Mouse (Mus musculus): ENCODE data around the gene Lrrk2. TPM values are rescaled to one million over a fixed set of nuclear protein-coding genes. Genes with fewer than 3 reads are reported as not detected.

Gene Lrrk2
- total RNA-seq, 2 experiments from 2014 or later = 10.3 to 10.4 TPM

DNA sequence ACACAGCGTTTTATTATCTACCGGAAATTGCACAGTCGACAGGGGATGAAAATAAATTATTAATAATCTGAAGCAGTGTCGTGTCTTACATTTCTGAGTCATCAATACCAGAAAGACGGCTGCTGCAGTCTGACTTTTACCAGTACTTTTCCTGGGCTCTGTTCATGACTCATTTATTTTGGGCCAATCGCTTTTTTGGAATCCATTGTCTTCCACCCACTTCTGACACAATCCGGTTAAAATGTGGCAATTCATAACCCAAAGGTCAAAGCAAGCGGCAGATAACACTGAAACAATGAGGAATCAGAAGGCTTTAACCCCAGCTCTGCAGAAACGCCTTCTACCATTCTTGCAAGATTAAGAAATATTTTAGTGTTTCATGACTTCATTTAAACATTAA, 17.7 kb downstream of the Lrrk2 start:
- DNase-seq = no peak

DNA sequence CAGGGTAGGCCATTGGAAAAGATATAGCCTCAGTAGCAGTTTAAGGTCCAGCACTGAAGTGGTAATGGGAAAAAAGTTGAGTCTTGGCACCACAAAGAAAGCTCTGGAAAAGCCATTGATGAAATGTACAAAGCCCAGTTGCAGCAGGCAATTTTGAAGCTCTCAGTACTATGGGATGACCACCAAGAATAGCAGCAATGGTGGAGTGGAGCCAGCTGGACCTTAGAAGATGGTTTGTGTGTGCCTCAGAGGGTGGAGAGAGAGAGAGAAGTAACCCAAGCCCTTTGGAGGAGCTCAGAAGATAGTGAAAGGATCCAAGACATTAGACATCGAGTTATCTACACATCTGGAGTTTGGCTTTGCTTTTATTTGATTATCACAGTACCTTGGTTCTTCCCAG, 20.1 kb downstream of the Lrrk2 start:
- no peak for DNase-seq

DNA sequence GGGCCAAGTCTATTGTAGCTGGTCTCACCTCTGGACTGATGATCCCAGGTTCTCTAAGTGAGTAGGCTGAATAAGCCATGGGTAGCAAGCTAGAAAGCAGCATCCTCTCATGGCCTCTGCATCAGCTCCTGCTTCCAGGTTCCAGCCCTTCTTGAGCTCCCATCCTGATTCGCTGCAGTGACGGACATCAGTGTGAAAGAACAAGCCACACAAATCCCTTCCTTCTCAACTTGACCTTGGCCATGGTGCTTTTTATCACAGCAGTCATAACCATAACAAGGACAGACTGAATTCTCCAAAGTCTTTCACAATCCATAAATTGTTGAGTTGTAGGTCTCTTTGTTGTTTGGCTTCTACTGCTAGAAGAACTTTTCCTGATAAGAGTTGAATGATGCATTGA, 20.9 kb downstream of the Lrrk2 start:
- DNase-seq = no peak

DNA sequence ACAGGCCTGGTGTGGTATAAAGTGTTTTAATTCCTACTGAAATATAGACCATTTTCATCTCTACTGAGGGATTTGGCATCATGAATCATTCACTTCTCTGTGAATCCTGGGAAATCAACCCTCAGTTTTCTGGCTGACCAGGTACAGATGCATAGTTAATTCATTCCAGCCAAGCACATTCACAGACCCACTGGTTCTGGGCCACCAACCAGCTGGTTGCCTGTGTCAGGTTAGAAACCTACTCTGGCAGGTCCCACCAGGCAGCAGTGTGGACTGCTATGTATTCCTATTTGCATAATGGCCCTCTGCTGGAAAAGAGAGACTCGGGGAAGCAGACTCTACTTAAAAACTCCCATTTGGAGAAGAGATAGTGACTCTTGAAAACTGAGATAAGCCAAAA, 27.9 kb downstream of the Lrrk2 start:
- no peak for DNase-seq

DNA sequence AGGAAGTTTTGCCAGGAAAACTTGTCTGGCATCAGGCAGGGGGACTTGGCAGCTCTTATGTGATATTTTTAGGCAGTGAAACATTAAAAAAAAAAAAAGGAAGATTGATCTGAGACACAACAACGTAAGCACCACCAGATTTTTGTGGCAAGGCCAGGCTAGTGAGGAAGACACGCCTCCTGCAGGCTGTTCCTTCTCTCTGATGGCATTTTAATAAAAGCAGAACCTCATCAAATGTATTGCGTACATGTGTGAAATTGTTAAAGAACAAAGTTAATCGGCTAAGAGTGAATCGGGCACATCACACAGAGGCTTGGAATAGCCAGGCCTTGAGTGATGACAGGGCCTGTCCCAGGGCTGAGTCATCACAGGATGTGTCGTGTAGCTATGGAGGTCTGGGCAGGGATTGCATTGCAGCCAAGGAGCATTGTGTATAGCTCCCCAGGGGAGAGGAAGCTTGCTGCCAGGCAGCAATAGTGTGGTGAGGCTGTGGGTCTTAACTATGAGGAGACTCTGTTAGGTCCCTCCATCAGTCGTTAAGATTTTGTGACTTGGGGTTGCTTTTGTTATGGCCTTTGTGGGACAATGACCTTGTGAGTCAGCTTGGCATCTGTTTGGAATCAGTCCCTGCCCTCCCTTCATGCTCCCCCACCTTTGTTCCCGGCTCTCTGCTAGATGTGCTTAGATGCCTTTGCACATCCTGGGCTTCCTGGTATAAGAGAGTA, 30.2 kb downstream of the Lrrk2 start:
- peak; percentile 65 for DNase-seq

DNA sequence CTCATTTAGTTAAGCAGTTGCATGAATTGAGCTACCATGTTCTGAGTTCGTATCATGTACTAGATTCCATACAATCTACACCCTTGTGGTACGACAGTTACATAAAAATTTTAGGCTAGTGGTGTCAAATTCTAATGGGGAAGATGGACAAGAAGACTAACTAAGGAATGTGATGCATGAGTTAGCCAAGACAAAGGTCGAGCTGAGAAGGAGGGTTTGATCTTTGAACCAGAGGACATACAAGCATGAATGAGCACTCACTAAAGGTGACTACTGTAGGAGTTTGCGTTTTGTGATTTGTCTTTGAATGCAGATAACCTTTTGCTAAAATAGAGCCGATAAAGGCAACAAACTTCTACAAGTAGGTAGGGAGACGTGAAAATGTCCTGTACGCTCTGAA, 31.1 kb downstream of the Lrrk2 start:
- DNase-seq = no peak

DNA sequence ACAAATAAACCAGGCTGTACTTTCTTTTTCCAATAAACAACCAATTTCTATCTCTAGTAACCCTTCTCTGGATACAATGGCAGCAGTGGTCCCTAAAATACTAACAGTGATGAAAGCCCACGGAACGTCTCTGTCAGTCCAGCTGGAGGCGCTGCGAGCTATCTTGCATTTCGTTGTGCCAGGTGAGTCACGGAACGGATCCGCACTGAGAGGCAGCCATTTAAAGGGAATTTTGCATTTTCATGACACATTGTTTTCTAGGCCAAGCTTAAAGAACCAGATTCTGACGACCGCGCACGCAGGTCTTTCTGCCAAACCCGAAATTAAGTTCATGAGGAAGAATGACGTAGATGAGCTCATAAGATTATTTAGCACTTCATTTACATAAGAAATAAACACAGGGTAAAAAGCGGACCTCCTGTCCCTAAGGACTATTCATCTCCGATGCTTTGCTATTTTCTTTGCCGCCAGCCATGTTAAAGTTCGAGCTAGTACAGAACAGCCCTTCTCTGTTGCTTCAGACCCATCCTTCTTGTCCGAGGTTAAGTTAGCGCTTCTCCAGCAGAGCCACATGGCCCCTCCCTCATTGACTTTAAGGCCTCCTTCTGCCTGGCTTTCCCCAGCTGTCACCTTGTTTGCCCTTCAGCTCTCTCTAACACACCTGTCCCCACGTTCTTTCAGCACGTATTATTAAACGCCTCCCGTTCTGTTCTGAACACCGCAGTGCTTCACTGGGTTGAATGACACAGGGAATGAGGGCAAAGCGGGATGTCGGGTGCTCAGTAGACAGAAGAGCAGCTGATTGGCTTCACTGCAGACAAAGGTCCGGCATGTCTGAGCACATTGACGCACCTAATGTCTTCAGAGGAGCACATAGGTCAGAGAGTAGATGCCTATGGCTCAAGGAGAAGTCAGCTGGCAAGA, 36.5 kb downstream of the Lrrk2 start:
- DNase-seq = no peak

DNA sequence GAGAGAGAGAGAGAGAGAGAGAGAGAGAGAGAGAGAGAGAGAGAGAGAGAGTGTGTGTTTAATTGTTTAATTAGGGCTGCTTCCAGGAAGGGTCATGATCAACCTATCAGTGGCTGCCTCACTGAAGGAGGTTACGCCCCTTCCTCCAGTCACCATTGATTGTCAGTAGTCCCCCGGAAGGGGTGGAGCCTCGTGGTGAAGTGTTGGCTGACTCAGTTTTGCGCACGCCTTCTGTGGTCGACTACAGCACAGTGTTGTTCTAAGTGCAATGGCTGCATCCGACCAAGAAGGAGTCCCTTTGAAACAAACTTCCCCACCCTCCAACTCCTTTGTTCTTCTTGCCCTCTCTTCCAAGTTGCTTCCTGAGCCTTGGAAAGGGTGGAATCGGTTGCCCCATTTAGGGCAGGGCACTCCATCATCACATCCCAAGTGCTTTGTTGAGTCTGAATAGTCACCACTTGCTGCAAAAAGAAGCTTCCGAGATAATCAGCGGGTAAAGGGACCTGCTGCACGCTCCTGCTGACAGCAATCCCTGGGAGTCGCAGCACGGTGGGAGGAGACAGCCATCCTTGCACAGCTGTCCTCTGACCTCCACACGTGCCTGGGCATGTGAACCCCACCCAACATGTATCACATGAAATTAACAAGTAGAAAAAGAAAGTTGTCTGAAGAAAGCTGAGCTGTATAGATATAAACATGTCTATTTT, 62.4 kb downstream of the Lrrk2 start:
- DNase-seq = no peak

DNA sequence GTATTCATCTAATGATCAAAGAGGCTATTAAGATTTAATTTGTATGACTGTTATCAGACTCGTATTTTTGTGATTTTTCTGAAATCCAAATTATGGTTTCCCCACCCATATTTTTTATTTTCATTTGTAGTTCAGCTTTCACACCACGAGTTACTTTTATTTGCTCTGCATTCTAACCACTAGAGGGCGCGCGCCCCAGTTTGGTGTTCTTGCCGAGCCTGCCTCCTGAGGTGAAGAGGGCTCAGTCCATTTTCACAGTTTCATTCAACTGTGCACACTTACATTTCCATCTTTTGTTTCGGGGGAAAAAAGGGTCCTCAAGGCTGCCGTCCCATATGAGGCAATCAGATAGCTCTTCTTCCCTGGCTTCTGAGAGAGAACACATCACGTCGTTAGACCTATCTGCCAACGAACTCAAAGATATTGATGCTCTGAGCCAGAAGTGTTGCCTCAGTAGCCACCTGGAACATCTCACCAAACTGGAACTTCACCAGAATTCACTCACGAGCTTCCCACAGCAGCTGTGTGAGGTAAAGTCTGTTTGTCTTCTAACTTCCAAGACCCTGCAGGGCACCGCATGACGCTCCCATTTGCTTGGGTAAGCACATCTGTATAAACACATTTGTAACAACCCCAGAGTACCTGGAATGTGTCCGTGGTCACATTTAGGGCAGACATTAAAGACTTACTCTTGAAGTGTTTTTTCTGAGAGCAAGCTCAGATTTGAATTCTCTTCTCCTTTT, 64.0 kb downstream of the Lrrk2 start:
- DNase-seq = peak; percentile 73

DNA sequence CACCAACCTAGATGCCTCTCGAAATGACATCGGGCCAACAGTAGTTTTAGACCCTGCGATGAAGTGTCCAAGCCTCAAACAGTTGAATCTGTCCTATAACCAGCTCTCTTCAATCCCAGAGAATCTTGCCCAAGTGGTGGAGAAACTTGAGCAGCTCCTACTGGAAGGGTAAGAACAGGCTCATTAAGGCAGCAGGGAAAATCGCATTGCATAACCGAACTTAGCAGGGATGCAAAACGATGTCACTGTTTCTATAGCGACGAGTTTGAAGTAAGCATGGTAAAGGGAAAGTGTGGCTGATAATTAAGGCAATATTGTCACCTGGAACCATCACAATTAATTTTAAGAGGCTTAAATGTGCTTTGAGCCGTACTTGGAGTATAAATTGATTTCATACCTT, 65.8 kb downstream of the Lrrk2 start:
- no peak for DNase-seq

DNA sequence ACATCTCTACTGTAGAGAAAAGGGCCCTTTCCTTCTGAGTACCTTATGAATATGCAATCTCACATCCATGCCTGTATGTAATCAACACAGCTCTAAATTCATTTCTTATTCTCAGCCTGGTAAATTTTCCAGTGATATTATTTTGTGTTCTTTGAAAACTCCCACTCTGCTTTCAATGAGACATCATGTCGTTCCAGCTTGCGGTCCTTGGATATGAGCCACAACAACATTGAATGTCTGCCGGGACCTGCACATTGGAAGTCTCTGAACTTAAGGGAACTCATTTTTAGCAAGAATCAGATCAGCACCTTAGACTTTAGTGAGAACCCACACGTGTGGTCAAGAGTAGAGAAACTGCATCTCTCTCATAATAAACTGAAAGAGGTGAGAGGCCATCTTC, 72.5 kb downstream of the Lrrk2 start:
- DNase-seq = no peak

DNA sequence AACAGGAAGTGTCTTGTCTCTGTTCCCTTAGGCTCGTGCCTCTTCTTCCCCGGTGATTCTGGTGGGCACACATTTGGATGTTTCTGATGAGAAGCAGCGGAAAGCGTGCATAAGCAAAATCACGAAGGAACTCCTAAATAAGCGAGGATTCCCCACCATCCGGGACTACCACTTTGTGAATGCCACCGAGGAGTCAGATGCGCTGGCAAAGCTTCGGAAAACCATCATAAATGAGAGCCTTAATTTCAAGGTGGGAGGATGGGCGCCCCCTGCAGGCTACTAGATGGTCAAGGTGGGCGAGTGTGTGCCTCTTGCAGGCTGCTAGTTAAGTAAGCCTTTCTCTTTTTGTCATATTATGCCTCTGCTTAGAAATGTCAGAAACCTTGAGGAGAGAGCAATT, 79.1 kb downstream of the Lrrk2 start:
- DNase-seq = peak; percentile 31

DNA sequence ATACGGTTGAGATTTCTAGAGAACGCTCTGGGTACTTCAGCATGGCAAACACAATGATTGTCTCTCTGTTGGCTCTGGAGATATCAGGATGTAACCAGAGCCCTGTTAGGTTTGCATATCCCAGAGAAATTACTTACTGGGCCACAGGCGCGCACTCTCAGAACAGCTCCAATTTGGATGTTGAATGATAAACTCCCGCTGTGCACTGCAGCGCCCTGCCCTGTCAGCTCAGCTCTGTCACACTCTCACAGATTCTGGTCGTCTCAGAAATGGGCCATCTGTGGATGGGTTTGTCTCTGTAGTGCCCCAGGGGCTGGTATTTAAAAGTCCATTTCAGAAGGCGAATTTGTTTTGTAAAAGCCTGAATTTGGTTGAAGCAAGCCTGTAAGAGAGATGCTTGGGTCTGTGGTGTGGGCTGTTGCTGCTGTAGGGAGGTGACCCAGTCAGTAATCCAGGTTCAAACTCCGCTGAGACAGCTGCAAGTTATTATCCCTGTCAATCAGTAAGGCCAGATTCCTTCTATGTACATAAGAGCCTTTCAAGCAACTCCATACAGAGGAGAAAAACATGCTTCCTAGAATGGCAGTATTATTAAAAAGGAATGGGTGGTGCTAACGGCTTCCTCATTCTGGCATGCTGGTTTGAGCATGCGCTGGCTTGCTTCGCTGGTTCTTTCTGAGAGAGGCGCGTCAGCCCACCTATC, 80.6 kb downstream of the Lrrk2 start:
- DNase-seq = no peak

DNA sequence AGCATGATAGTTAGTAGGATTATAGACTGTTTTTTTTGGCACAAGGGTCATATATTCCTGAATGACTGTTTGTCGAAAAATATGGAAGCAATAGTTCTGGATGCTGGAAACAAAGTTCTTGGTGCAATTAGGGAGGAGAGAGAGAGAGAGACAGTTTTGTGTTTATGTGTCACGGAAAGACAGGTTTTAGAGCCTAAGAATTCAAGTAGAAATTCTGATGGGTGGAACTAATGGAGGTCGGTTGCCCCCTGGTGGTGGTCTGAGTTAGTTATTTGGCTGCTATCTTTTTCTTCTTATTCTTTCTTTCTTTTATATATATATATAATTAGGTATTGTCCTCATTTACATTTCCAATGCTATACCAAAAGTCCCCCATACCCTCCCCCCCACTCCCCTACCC, 81.6 kb downstream of the Lrrk2 start:
- DNase-seq = peak; percentile 71

DNA sequence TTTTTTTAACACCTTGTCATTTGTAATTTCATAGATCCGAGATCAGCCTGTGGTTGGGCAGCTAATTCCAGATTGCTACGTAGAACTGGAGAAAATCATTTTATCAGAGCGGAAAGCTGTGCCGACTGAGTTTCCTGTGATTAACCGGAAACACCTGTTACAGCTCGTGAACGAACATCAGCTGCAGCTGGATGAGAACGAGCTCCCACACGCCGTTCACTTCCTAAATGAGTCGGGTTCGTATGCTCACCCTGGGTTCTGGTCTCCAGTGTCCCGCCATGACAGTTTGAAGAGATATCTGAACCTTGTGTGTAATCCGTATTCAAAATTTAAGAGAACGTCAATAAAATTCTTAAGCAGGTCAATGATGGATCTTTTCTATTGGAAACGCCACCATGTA, 82.8 kb downstream of the Lrrk2 start:
- no peak for DNase-seq

DNA sequence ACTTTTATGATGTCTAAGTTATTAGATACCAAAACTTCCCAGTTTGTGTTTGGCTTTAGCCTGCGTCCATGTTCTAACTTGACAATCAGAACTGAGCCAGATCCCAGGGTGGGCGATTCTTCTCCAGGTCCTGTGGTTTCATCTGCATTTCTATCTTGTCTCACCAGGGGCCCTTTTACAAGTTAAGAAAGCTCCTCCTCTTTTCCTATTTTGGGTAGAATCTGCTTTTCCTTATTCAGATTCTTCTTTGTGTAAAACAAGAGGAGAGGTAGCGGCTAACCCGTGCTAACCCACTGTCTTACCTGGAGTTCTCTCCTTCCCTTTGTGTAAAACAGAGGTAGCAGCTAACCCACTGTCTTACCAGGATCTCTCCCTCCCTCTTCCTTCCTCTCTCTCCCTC, 99.1 kb downstream of the Lrrk2 start:
- DNase-seq = no peak

DNA sequence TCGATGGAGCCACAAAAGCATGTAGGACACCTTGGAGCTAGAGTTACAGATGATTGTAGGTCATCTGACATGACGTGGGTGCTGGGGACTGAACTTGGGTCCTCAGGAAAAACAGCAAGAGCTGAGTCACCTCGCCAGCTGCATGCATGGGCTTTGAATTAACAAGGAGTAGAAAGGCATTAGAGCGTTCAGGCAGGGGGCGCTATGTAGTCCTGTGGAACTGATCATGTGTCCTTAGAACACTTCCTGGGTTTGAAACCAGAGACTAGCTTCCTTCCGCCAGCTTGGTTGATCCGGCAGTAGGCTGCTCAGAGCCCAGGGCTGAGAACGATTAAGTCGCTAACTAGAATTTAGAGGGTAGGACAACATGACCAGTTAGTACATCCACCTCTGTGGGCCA, 106.2 kb downstream of the Lrrk2 start:
- DNase-seq = no peak

DNA sequence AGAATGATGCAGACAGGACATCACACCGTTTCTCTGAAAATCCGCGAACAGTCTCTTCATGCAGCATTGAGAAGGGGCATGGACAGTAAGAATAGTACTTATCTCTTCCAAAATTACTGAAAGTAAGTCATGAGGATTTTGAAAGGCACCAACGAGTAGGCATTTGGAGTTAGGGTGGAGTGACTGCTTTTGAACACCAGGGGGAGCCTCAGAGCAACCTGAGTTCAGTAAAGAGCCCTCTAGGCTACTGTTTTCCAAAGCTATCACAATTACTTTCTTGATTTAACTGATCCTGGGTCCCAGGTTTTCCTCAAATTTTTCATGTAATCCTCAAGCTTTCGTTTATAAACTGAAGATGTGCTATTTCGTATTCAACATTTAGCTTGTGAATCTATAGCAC, 108.2 kb downstream of the Lrrk2 start:
- DNase-seq = peak; percentile 46

DNA sequence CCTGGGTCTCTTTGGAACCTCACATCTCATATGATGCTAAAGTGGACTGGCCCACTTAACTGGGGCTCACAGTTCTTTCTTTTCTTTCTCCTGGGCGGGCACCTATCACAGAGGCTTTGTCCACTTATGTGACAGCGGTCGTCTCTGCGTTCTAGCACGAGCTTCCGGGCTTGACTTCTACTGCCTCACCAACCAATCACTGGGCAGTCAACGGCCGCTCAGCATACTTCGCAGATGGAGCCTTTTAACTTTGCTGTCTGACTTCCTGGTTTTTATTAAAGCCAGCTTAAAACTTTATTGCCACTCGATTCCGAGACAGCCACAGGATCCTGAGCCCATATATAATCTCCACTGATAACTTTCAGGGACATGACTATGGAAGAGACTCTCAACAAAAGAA, 115.4 kb downstream of the Lrrk2 start:
- DNase-seq = no peak

DNA sequence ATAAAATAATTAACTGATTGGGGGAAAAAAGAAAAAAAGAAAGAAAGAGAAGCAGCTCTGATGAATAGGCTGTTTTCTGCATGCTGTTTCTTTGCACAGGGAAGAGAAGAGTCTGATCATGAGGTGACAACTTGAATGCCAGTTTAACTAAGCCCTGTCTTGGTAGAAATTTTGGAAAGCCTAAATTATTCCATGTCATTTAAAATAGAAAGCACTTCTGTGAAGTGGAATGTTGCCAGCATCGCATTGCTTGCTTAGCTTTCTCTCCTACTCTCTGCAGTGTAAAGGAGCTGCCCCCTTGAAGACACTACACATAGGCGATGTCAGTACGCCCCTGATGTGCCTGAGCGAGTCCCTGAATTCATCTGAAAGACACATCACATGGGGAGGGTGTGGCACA, 133.5 kb downstream of the Lrrk2 start:
- no peak for DNase-seq

DNA sequence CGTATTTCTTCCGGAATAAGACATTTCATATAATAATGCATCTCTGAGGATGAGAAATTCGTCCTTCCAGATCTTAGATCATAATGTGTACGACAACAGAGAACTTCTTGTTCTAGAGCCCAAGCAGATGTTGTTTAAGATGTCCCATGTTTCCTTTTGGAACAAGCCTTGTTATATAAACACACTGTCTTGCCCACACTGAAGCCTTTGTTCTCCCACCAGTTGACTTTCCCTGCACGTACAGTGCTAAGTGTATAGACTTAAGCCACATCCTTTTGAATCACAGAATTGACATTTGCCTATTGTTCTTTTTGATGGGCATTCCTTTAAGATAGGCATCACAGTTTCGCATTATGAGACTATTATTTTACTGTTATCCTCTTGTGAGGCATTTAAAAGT, 162.3 kb downstream of the Lrrk2 start:
- no peak for DNase-seq

DNA sequence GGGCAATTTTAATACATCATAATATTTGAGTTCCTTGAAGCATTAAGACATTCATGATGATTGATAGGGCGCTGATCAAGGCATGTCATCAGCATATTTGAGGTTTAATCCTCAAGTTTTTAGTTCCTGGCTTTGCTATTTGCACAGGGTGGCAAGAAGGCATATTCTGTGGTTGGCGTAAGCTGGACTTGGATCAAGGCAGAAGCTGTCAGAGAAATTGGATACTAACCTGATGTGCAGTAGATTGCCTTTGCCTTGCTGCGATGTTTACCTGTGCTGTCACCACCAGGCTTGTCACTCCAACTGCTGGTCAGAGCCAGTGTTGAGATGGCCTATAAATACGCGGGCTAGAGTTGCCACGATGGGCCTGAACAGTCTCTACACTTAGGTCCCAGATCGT, 165.0 kb downstream of the Lrrk2 start, which contains the start of gene Smgc:
Gene Smgc, plus strand, starts transcription at position 301 of the 400 bp plus-strand sequence.
- no peak for DNase-seq

Measured in heart, postnatal 4 days (tissue).